Mouse (Mus musculus): Measurements from ENCODE around the gene Ctcf. TPM values are rescaled to one million over a fixed set of nuclear protein-coding genes. Genes with fewer than 3 reads are reported as not detected.

Ctcf gene
- polyA plus RNA-seq, 1 experiment, result 30.2 TPM

DNA sequence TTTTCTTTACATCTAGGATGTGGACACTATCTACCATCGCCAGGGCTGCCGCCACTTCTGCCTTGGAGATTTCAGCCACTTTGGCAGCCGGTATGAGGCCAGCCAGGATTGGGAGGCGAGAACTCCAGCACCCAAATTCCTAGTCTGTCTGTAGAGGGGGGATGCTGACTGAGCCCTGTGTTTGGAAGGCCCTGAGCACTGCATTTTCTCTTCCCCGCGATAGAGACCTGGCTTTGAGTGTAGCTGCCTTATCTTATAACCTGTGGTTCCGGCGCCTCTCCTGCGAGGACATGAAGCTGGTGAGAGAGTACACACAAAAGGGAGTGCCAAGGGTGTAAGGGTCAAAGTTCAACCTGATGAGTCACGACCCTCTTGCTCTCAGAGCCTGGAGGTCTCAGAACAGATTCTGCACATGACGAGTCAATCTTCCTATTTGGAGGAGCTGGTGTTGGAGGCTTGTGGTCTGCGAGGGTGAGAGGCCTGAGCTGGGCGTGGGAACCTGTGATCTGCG is 51.9 kb downstream of the Ctcf start:
- H3K36me3 ChIP-seq (ENCODE audit: control insufficient read depth, insufficient read depth), result peaks cover 13% of the 10 kb centered on the region
- no peak for TF ChIP-seq MYOG (IDR thresholded peaks at IDR 0.05; ENCODE audit: control insufficient read depth, extremely low read depth, insufficient read length)
- no peak for TF ChIP-seq USF1 (IDR thresholded peaks at IDR 0.05; ENCODE audit: low read depth)
- no peak for TF ChIP-seq CEBPB (IDR thresholded peaks at IDR 0.05; ENCODE audit: low read depth)
- H3K4me3 ChIP-seq (ENCODE audit: insufficient read depth, poor library complexity, severe bottlenecking), result no peak overlapping the region
- no peaks in the 10 kb centered on the region for H3K27me3 ChIP-seq (ENCODE audit: control insufficient read depth, insufficient read depth, insufficient read length)
- H3K79me2 ChIP-seq (ENCODE audit: control insufficient read depth, insufficient read depth), result no peaks in the 10 kb centered on the region
- H3ac ChIP-seq (ENCODE audit: control insufficient read depth, insufficient read length, low read depth), result no peak overlapping the region
- no peaks in the 10 kb centered on the region for H3K79me3 ChIP-seq (ENCODE audit: low read depth)

DNA sequence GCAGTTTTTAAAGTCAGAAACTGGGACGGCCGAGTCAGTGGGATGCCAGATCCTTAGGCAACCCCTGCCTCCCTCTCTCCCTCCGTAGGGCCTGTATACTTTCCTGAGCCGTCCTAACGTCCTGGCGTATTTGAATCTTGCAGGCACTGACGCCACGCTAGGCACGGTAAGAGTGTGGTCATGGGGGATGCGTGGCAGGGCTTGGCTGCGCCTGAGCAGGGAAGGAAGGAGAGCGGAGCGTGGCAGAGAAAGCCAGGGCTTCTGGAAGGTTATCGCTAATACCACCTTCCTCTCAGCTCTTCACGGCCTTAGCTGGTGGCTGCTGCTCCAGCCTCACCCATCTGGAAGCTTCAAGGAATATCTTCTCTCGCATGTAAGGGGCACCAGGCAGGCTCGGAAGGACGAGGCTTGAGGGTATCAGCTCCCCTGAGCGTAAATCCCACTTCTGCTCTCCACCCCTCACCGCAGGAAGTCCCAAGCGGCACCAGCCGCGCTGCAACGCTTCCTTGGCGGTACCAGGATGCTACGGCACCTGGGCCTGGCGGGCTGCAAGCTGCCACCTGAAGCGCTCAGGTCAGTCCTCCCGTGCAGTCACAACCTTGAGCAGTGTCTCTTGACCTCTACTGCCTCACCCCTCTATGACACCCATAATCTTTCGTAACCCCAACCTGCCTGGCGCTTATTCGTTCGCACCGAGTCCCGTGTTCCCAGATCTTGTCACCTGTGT is 53.1 kb downstream of the Ctcf start:
- Histone ChIP-seq H3K36me3 (ENCODE audit: control insufficient read depth, insufficient read depth) (peaks cover 2% of the 10 kb centered on the region), H3ac (ENCODE audit: control insufficient read depth, insufficient read length, low read depth) (no peak overlapping the region), H3K27me3 (ENCODE audit: control insufficient read depth, insufficient read depth, insufficient read length) (no peaks in the 10 kb centered on the region), H3K4me3 (ENCODE audit: insufficient read depth, poor library complexity, severe bottlenecking) (no peak overlapping the region), H3K79me3 (ENCODE audit: low read depth) (no peaks in the 10 kb centered on the region), H3K79me2 (ENCODE audit: control insufficient read depth, insufficient read depth) (no peaks in the 10 kb centered on the region)
- no peak for TF ChIP-seq FOSL1 (IDR thresholded peaks at IDR 0.05; ENCODE audit: insufficient read depth, low read length, poor library complexity, severe bottlenecking)
- TF ChIP-seq MAX (IDR thresholded peaks at IDR 0.05), result no peak
- no peak for TF ChIP-seq CEBPB (IDR thresholded peaks at IDR 0.05; ENCODE audit: low read depth)
- no peak for TF ChIP-seq CTCF (IDR thresholded peaks at IDR 0.05; ENCODE audit: control insufficient read depth, insufficient read depth, insufficient read length)
- no peak for TF ChIP-seq USF1 (IDR thresholded peaks at IDR 0.05; ENCODE audit: low read depth)
- no peak for TF ChIP-seq MYOD1 (IDR thresholded peaks at IDR 0.05; ENCODE audit: control insufficient read depth, insufficient read length, low read depth)
- TF ChIP-seq MYOG (IDR thresholded peaks at IDR 0.05; ENCODE audit: control insufficient read depth, extremely low read depth, insufficient read length), result no peak

DNA sequence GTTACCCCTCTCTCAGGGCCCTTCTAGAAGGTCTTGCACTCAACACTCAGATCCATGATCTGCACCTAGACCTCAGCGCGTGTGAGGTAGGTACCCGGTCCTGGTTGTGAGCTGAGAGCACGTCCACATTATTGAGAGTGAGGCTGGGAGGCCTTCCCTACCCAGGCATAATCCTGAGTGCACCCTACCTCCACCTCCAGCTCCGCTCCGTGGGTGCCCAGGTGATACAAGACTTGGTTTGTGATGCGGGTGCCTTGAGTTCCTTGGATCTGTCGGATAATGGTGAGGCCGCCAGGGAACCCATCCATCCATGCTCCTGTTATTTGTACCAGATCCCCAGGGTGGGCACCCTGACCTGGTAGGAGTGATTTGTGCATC is 53.6 kb downstream of the Ctcf start:
- H3ac ChIP-seq (ENCODE audit: control insufficient read depth, insufficient read length, low read depth), result no peak overlapping the region
- no peaks in the 10 kb centered on the region for H3K36me3 ChIP-seq (ENCODE audit: control insufficient read depth, insufficient read depth)
- no peak for TF ChIP-seq FOSL1 (IDR thresholded peaks at IDR 0.05; ENCODE audit: insufficient read depth, low read length, poor library complexity, severe bottlenecking)
- no peak for TF ChIP-seq CEBPB (IDR thresholded peaks at IDR 0.05; ENCODE audit: low read depth)
- TF ChIP-seq MAX (IDR thresholded peaks at IDR 0.05), result no peak
- no peak for TF ChIP-seq CTCF (IDR thresholded peaks at IDR 0.05; ENCODE audit: control insufficient read depth, insufficient read depth, insufficient read length)
- TF ChIP-seq MYOG (IDR thresholded peaks at IDR 0.05; ENCODE audit: control insufficient read depth, extremely low read depth, insufficient read length), result no peak
- no peaks in the 10 kb centered on the region for H3K27me3 ChIP-seq (ENCODE audit: control insufficient read depth, insufficient read depth, insufficient read length)
- H3K4me3 ChIP-seq (ENCODE audit: insufficient read depth, poor library complexity, severe bottlenecking), result no peak overlapping the region
- no peaks in the 10 kb centered on the region for H3K79me3 ChIP-seq (ENCODE audit: low read depth)
- no peaks in the 10 kb centered on the region for H3K79me2 ChIP-seq (ENCODE audit: control insufficient read depth, insufficient read depth)

DNA sequence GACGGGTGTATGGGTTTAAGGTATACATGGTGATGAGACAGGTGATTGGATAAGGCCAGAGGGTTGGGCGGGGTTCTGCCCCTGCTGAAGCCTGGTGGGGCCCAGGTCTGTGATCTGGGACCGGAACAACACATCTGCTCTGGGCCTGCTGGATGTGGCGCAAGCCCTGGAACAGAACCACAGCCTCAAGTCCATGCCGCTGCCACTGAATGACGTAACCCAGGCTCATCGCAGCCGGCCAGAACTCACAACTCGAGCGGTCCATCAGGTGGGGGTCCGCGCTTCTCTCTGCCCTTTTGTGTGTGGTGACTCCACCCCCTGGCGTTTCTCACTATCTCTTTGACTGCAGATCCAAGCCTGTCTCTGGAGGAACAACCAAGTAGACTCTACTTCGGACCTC is 54.6 kb downstream of the Ctcf start:
- TF ChIP-seq CEBPB (IDR thresholded peaks at IDR 0.05; ENCODE audit: low read depth) (no peak), FOSL1 (IDR thresholded peaks at IDR 0.05; ENCODE audit: insufficient read depth, low read length, poor library complexity, severe bottlenecking) (no peak)
- Histone ChIP-seq H3K27me3 (ENCODE audit: control insufficient read depth, insufficient read depth, insufficient read length) (no peaks in the 10 kb centered on the region), H3K79me3 (ENCODE audit: low read depth) (no peaks in the 10 kb centered on the region), H3ac (ENCODE audit: control insufficient read depth, insufficient read length, low read depth) (no peak overlapping the region), H3K4me3 (ENCODE audit: insufficient read depth, poor library complexity, severe bottlenecking) (no peak overlapping the region), H3K79me2 (ENCODE audit: control insufficient read depth, insufficient read depth) (no peaks in the 10 kb centered on the region), H3K36me3 (ENCODE audit: control insufficient read depth, insufficient read depth) (no peaks in the 10 kb centered on the region)

DNA sequence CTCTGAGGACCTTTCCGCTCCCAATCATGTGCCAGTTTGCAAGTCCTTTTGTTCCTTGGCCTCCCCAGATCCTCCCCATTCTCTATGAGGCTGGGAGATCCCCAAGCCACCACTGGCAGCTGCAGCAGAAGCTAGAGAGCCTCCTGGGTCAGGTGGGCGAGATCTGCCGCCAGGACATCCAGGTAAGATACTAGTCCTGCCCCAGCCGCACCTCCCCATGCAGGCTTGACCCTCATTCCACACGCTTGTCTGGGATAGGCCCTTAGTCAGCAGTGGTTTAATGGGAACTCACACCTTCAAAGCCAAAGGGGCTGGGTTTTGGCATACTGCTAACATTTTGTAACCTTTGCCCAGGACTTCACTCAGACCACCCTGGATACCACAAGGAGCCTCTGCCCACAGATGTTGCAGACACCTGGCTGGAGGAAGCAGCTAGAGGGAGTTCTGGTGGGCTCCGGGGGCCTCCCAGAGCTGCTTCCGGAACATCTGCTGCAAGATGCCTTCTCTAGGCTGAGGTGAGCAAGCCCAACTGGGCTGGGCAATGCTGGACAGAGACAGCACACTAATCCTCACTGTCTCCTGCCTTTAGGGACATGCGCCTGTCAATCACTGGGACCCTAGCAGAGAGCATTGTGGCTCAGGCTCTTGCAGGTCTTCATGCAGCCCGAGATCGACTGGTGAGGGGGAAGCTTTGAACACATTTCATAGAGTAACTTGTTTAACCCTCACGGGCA is 56.2 kb downstream of the Ctcf start:
- no peak for TF ChIP-seq FOSL1 (IDR thresholded peaks at IDR 0.05; ENCODE audit: insufficient read depth, low read length, poor library complexity, severe bottlenecking)
- TF ChIP-seq USF1 (IDR thresholded peaks at IDR 0.05; ENCODE audit: low read depth), result no peak
- TF ChIP-seq MYOD1 (IDR thresholded peaks at IDR 0.05; ENCODE audit: control insufficient read depth, insufficient read length, low read depth), result no peak
- TF ChIP-seq CTCF (IDR thresholded peaks at IDR 0.05; ENCODE audit: control insufficient read depth, insufficient read depth, insufficient read length), result no peak
- TF ChIP-seq MYOG (IDR thresholded peaks at IDR 0.05; ENCODE audit: control insufficient read depth, extremely low read depth, insufficient read length), result no peak
- TF ChIP-seq MAX (IDR thresholded peaks at IDR 0.05), result no peak
- no peak for TF ChIP-seq CEBPB (IDR thresholded peaks at IDR 0.05; ENCODE audit: low read depth)
- no peak overlapping the region for H3ac ChIP-seq (ENCODE audit: control insufficient read depth, insufficient read length, low read depth)
- H3K27me3 ChIP-seq (ENCODE audit: control insufficient read depth, insufficient read depth, insufficient read length), result no peaks in the 10 kb centered on the region
- H3K79me3 ChIP-seq (ENCODE audit: low read depth), result no peaks in the 10 kb centered on the region
- no peaks in the 10 kb centered on the region for H3K79me2 ChIP-seq (ENCODE audit: control insufficient read depth, insufficient read depth)
- H3K36me3 ChIP-seq (ENCODE audit: control insufficient read depth, insufficient read depth), result no peaks in the 10 kb centered on the region
- H3K4me3 ChIP-seq (ENCODE audit: insufficient read depth, poor library complexity, severe bottlenecking), result no peak overlapping the region

DNA sequence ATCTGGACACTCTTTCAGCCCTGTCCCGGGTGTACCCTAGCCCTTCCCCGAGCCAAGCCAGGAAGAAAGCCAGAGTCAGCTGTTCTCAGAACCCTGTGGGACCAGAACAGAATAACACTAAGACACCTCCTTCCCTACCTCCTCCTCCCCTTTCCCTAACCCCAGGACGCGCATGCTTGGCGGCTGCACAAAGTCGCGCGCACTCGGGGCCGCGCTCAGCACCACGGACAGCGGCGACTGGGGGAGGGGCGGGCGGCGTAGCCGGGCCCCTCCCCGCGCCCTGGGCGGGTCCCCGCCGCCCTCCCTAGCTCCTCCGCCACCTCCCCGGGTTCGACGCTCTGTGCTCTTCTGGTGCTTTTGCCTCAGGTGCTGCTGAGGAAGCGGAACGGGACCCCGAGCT is 57.3 kb downstream of the Ctcf start:
- no peak overlapping the region for H3ac ChIP-seq (ENCODE audit: control insufficient read depth, insufficient read length, low read depth)
- TF ChIP-seq MAX (IDR thresholded peaks at IDR 0.05) (no peak), MYOG (IDR thresholded peaks at IDR 0.05; ENCODE audit: control insufficient read depth, extremely low read depth, insufficient read length) (no peak), CTCF (IDR thresholded peaks at IDR 0.05; ENCODE audit: control insufficient read depth, insufficient read depth, insufficient read length) (no peak), CEBPB (IDR thresholded peaks at IDR 0.05; ENCODE audit: low read depth) (no peak), USF1 (IDR thresholded peaks at IDR 0.05; ENCODE audit: low read depth) (no peak), MYOD1 (IDR thresholded peaks at IDR 0.05; ENCODE audit: control insufficient read depth, insufficient read length, low read depth) (no peak), FOSL1 (IDR thresholded peaks at IDR 0.05; ENCODE audit: insufficient read depth, low read length, poor library complexity, severe bottlenecking) (no peak)
- no peaks in the 10 kb centered on the region for H3K79me2 ChIP-seq (ENCODE audit: control insufficient read depth, insufficient read depth)
- H3K79me3 ChIP-seq (ENCODE audit: low read depth), result no peaks in the 10 kb centered on the region
- no peaks in the 10 kb centered on the region for H3K27me3 ChIP-seq (ENCODE audit: control insufficient read depth, insufficient read depth, insufficient read length)
- no peak overlapping the region for H3K4me3 ChIP-seq (ENCODE audit: insufficient read depth, poor library complexity, severe bottlenecking)
- H3K36me3 ChIP-seq (ENCODE audit: control insufficient read depth, insufficient read depth), result peaks cover 7% of the 10 kb centered on the region
